Mouse (Mus musculus): Measurements from ENCODE around the gene March9.

GRCm38 (mm10) chr10:127094382-127094802 is 34.4 kb upstream of the March9 start:
- TF ChIP-seq USF1 (IDR thresholded peaks at IDR 0.05; ENCODE audit: low read depth) (no peak), POLR2A (IDR thresholded peaks at IDR 0.05; ENCODE audit: insufficient read length, low read depth) (no peak), MAX (IDR thresholded peaks at IDR 0.05; ENCODE audit: low read depth) (no peak), POLR2AphosphoS2 (IDR thresholded peaks at IDR 0.05; ENCODE audit: insufficient read length, low read depth) (no peak), TCF12 (IDR thresholded peaks at IDR 0.05; ENCODE audit: insufficient read depth, poor library complexity, severe bottlenecking) (no peak), E2F4 (IDR thresholded peaks at IDR 0.05; ENCODE audit: insufficient read depth) (no peak), MYOG (IDR thresholded peaks at IDR 0.05; ENCODE audit: control insufficient read depth in 1 of 3, insufficient read depth in 1 of 3, insufficient read length in 2 of 3, low read depth in 2 of 3) (peak in 1 of 3 experiments; percentile 8), TCF3 (IDR thresholded peaks at IDR 0.05; ENCODE audit: insufficient read length, low read depth) (no peak), CEBPB (IDR thresholded peaks at IDR 0.05; ENCODE audit: insufficient read depth, poor library complexity, severe bottlenecking) (no peak)
